ENCODE assay signal across 29 mouse cellular contexts in the genomic region with DNA sequence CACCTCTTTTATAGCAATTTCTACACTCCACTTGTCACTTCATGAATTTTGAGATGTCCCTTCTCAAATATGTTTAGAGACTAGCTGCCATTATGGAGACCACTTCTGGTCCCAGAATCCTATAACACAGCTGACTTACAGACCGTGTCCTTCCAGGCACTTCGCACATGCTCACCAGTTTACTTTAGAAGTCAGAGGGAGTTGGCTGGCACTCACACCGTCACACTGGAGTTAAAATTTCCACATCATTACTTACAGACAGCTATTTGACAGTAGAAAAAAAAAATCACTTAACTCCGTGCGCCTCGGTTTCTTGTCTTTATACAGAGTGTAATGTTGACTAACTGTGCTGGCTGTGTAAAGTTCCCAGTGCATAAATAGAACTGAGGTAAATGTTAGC.
DNase-seq lines count a peak whose midpoint lies in the region; ATAC-seq and TF ChIP-seq lines count a peak whose summit lies in the region.
"Had no signal": no experiment of that assay in that cellular context is flagged by ENCODE, and none has a peak within 500 bp of the region (broad histone marks: within the 10 kb centered on the region; RNA-seq: fewer than 3 reads in every experiment).

No protein-coding gene starts in this region.

- no peak for TF ChIP-seq POLR2A in liver, adult 2 months (IDR thresholded peaks at IDR 0.05; ENCODE audit: extremely low read depth, insufficient read depth, low read length)
- TF ChIP-seq POLR2A in lung, adult 2 months (IDR thresholded peaks at IDR 0.05; ENCODE audit: borderline replicate concordance, extremely low read depth, low read depth, low read length): no peak

- intact Hi-C loops in gastrocnemius, adult 2 months (cut with DNase I): no loop called here

- H3K4me2 ChIP-seq in lung, postnatal 0 days (replicated peaks; ENCODE audit: low read depth, low read length): no peak overlapping the region
- H3K4me2 ChIP-seq: embryonic facial prominence, embryonic 12.5 days; heart, embryonic 11.5 days; hindbrain, embryonic 15.5 days; midbrain, embryonic 12.5 days; neural tube, embryonic 13.5 days had no signal

- no peaks in the 10 kb centered on the region for H3K27me3 ChIP-seq in liver, adult 2 months (ENCODE audit: control insufficient read depth, insufficient read depth, low read length)
- H3K27me3 ChIP-seq in lung, postnatal 0 days (replicated peaks; ENCODE audit: insufficient read depth, low read length): no peaks in the 10 kb centered on the region
- H3K27me3 ChIP-seq: CH12.LX; embryonic facial prominence, embryonic 12.5 days; hindbrain, embryonic 15.5 days; megakaryocyte, embryonic 14.5 days; midbrain, embryonic 12.5 days; neural tube, embryonic 13.5 days had no signal

- H3K27ac ChIP-seq in gastrocnemius, adult 2 months: peak overlapping the region; percentile 69
- no peak overlapping the region for H3K27ac ChIP-seq in liver, adult 2 months (replicated peaks; ENCODE audit: insufficient read depth, low read depth, low read length)
- no peak overlapping the region for H3K27ac ChIP-seq in lung, postnatal 0 days (ENCODE audit: low read length)
- H3K27ac ChIP-seq: embryonic facial prominence, embryonic 12.5 days; hindbrain, embryonic 15.5 days; midbrain, embryonic 12.5 days; neural tube, embryonic 13.5 days had no signal

- no peaks in the 10 kb centered on the region for H3K9me3 ChIP-seq in lung, postnatal 0 days (ENCODE audit: low read length)
- H3K9me3 ChIP-seq: embryonic facial prominence, embryonic 12.5 days; hindbrain, embryonic 15.5 days; megakaryocyte, embryonic 14.5 days; midbrain, embryonic 12.5 days; neural tube, embryonic 13.5 days had no signal

- peaks cover 5% of the 10 kb centered on the region; the same call in 1 of the 2 replicates for H3K79me2 ChIP-seq in liver, adult 2 months (ENCODE audit: control insufficient read depth, insufficient read depth, low read length)

- no peaks in the 10 kb centered on the region for H3K36me3 ChIP-seq in liver, adult 2 months (ENCODE audit: control insufficient read depth, insufficient read depth, low read length)
- H3K36me3 ChIP-seq in lung, postnatal 0 days (ENCODE audit: insufficient read depth, low read length): no peaks in the 10 kb centered on the region
- H3K36me3 ChIP-seq: embryonic facial prominence, embryonic 12.5 days; hindbrain, embryonic 15.5 days; midbrain, embryonic 12.5 days; neural tube, embryonic 13.5 days had no signal

- H3K4me1 ChIP-seq in liver, adult 2 months (ENCODE audit: control insufficient read depth, insufficient read depth, low read length): peaks cover 5% of the 10 kb centered on the region; the same call in 1 of the 2 replicates
- peaks cover 10% of the 10 kb centered on the region; the same call in 1 of the 2 replicates for H3K4me1 ChIP-seq in lung, postnatal 0 days (ENCODE audit: insufficient read depth, low read depth, low read length)
- H3K4me1 ChIP-seq in lung, adult 2 months (ENCODE audit: control insufficient read depth, insufficient read depth, low read length): peaks cover 9% of the 10 kb centered on the region
- H3K4me1 ChIP-seq: embryonic facial prominence, embryonic 12.5 days; midbrain, embryonic 12.5 days; neural tube, embryonic 13.5 days had no signal

- ATAC-seq in lung, postnatal 0 days: peak; percentile 27
- ATAC-seq: activated CD4-positive, CD25-positive, alpha-beta regulatory T cell, adult 4 months; forebrain, embryonic 14.5 days had no signal

- DNase-seq in gastrocnemius, adult 2 months: no peak
- no peak for DNase-seq in gastrocnemius, adult 18-20 months (ENCODE audit: low spot score)
- peak; percentile 29 for DNase-seq in liver, adult 2 months (ENCODE audit: extremely low read depth, low read depth, low spot score)
- DNase-seq in liver: no peak
- DNase-seq in lung, postnatal 0 days (ENCODE audit: low spot score): peak; percentile 55
- DNase-seq in lung, adult 2 months: no peak
- no peak for DNase-seq in adrenal gland, postnatal 36 days
- no peak for DNase-seq in adrenal gland, postnatal 4 days (ENCODE audit: low spot score in 2 of 2)
- DNase-seq: adrenal gland, adult 8-10 months; cerebellum, adult 11-12 months; cerebellum, adult 9-11 months; embryo, embryonic 11 days; gastrocnemius, postnatal 36 days; heart, adult 18-20 months; kidney, adult 2 months; kidney, postnatal 10 days; layer of hippocampus, adult 9-11 months; lung, postnatal 4 days; thymus, adult 2 months; thymus, postnatal 36 days had no signal

- TF ChIP-seq CTCF in gastrocnemius, adult 2 months (IDR thresholded peaks at IDR 0.05): no peak
- no peak for TF ChIP-seq CTCF in liver, adult 2 months (IDR thresholded peaks at IDR 0.05; ENCODE audit: low read depth, low read length)
- TF ChIP-seq CTCF in lung, postnatal 0 days (IDR thresholded peaks at IDR 0.05): no peak
- no peak for TF ChIP-seq CTCF in lung, adult 2 months (IDR thresholded peaks at IDR 0.05; ENCODE audit: insufficient read depth, low read length)

- no peak for TF ChIP-seq EP300 in lung, postnatal 0 days (IDR thresholded peaks at IDR 0.05)

- no peak overlapping the region; the same call in 1 of the 2 replicates for H3K4me3 ChIP-seq in gastrocnemius, adult 2 months
- H3K4me3 ChIP-seq in liver, adult 2 months (ENCODE audit: insufficient read depth, low read depth, low read length): no peak overlapping the region
- H3K4me3 ChIP-seq in lung, postnatal 0 days (ENCODE audit: low read depth, low read length): no peak overlapping the region
- H3K4me3 ChIP-seq in lung, adult 2 months (replicated peaks; ENCODE audit: extremely low read depth, low read depth, low read length): no peak overlapping the region
- H3K4me3 ChIP-seq: embryonic facial prominence, embryonic 12.5 days; hindbrain, embryonic 15.5 days; megakaryocyte, embryonic 14.5 days; midbrain, embryonic 12.5 days; neural tube, embryonic 13.5 days had no signal

- H3K9ac ChIP-seq in liver, adult 2 months (ENCODE audit: low read depth, low read length): no peak overlapping the region
- H3K9ac ChIP-seq in lung, postnatal 0 days (replicated peaks; ENCODE audit: low read depth): no peak overlapping the region
- H3K9ac ChIP-seq: embryonic facial prominence, embryonic 12.5 days; hindbrain, embryonic 15.5 days; midbrain, embryonic 12.5 days; neural tube, embryonic 13.5 days had no signal

- 35% methylated on average over 6 of the region's 6 CpGs for WGBS in liver, adult 2 months
- WGBS in lung, postnatal 0 days: 34% methylated on average over 6 of the region's 6 CpGs
- WGBS in lung, adult 2 months: 64% methylated on average over 6 of the region's 6 CpGs

Comparison
In these comparisons a context has a peak if more than half of its experiments do, and no peak if none do; other contexts are left out.
1. DNase-seq: peak in liver, adult 2 months (single experiment) and lung, postnatal 0 days (single experiment); none in gastrocnemius, adult 2 months (single experiment), gastrocnemius, adult 18-20 months (single experiment), liver (single experiment), lung, adult 2 months (single experiment), adrenal gland, postnatal 36 days (0 of 2) and adrenal gland, postnatal 4 days (0 of 2).